Mouse (Mus musculus): ENCODE measurements around the gene Timm9. TPM values are rescaled to one million over a fixed set of nuclear protein-coding genes. Genes with fewer than 3 reads are reported as not detected.

Gene Timm9
- 46.2 and 58.0 TPM in 2 replicates for total RNA-seq (2014; rRNA removed)
- 147 TPM in 2 replicates for polyA plus RNA-seq (2015; fragmentation: Nextera tagmentation; extraction: Ambion mirVana)

GRCm38 (mm10) chr12:71136130-71136973 lies at the start of gene Timm9, which contains the start of gene 2700049A03Rik:
Timm9 (minus strand) TSS chr12:71136684.
2700049A03Rik (plus strand) TSS chr12:71136848.
- Histone ChIP-seq H3K4me2 (ENCODE audit: low read depth, low read length) (peak within 1 kb of the TSS; percentile 83), H3K4me3 (ENCODE audit: low read length) (peak within 1 kb of the TSS; percentile 98), H3K27ac (peak within 1 kb of the TSS; percentile 86), H3K9me3 (ENCODE audit: low read length) (no peaks in the 10 kb centered on the region), H3K9ac (replicated peaks; ENCODE audit: low read length) (peak within 1 kb of the TSS; percentile 88), H3K27me3 (ENCODE audit: insufficient read depth, low read length) (no peaks in the 10 kb centered on the region), H3K4me1 (ENCODE audit: insufficient read depth, low read length) (0 out of 2 replicates have a peak, but pooled peaks cover 7% of the 10 kb centered on the region), H3K36me3 (ENCODE audit: insufficient read depth, low read length) (peaks cover 14% of the 10 kb centered on the region; the same call in 1 of the 2 replicates)
- DNase-seq (ENCODE audit: low spot score) (peak; percentile 88), ATAC-seq (peak; percentile 89)
- WGBS: 1% methylated on average over 52 of the region's 52 CpGs
- TF ChIP-seq CTCF (IDR thresholded peaks at IDR 0.05; ENCODE audit: low read depth): no peak; the same call in 1 of the 2 replicates

GRCm38 (mm10) chr12:71184396-71184795 lies 47.9 kb upstream of the Timm9 start:
- no peak for ATAC-seq
- no peak overlapping the region for H3K4me3 ChIP-seq (ENCODE audit: low read length)
- no peaks in the 10 kb centered on the region for H3K27me3 ChIP-seq (ENCODE audit: insufficient read depth, low read length)
- 94% methylated on average over 4 of the region's 4 CpGs for WGBS
- H3K9ac ChIP-seq (replicated peaks; ENCODE audit: low read length): no peak overlapping the region
- no peak overlapping the region for H3K27ac ChIP-seq
- H3K4me2 ChIP-seq (ENCODE audit: low read depth, low read length): no peak overlapping the region
- no peaks in the 10 kb centered on the region for H3K9me3 ChIP-seq (ENCODE audit: low read length)
- peaks cover 24% of the 10 kb centered on the region for H3K36me3 ChIP-seq (ENCODE audit: insufficient read depth, low read length)
- H3K4me1 ChIP-seq (ENCODE audit: insufficient read depth, low read length): no peaks in the 10 kb centered on the region
- TF ChIP-seq CTCF (IDR thresholded peaks at IDR 0.05; ENCODE audit: low read depth): no peak
- no peak for DNase-seq (ENCODE audit: low spot score)

GRCm38 (mm10) chr12:71183736-71184135 lies 47.3 kb upstream of the Timm9 start:
- no peak overlapping the region for H3K4me2 ChIP-seq (ENCODE audit: low read depth, low read length)
- TF ChIP-seq CTCF (IDR thresholded peaks at IDR 0.05; ENCODE audit: low read depth): no peak
- no peak overlapping the region for H3K9ac ChIP-seq (replicated peaks; ENCODE audit: low read length)
- H3K36me3 ChIP-seq (ENCODE audit: insufficient read depth, low read length): peaks cover 23% of the 10 kb centered on the region
- WGBS: 94% methylated on average over 3 of the region's 3 CpGs
- no peaks in the 10 kb centered on the region for H3K27me3 ChIP-seq (ENCODE audit: insufficient read depth, low read length)
- H3K4me3 ChIP-seq (ENCODE audit: low read length): no peak overlapping the region
- ATAC-seq: no peak
- H3K27ac ChIP-seq: no peak overlapping the region
- no peaks in the 10 kb centered on the region for H3K4me1 ChIP-seq (ENCODE audit: insufficient read depth, low read length)
- H3K9me3 ChIP-seq (ENCODE audit: low read length): no peaks in the 10 kb centered on the region
- DNase-seq (ENCODE audit: low spot score): no peak

- Histone ChIP-seq H3K4me3 (ENCODE audit: low read length) (no peak overlapping the region), H3K4me2 (ENCODE audit: low read depth, low read length) (no peak overlapping the region), H3K9ac (replicated peaks; ENCODE audit: low read length) (no peak overlapping the region), H3K36me3 (ENCODE audit: insufficient read depth, low read length) (peaks cover 23% of the 10 kb centered on the region; the same call in 1 of the 2 replicates), H3K27ac (no peak overlapping the region), H3K9me3 (ENCODE audit: low read length) (no peaks in the 10 kb centered on the region), H3K27me3 (ENCODE audit: insufficient read depth, low read length) (no peaks in the 10 kb centered on the region), H3K4me1 (ENCODE audit: insufficient read depth, low read length) (no peaks in the 10 kb centered on the region)
- DNase-seq (ENCODE audit: low spot score) (no peak), ATAC-seq (no peak)
- no peak for TF ChIP-seq CTCF (IDR thresholded peaks at IDR 0.05; ENCODE audit: low read depth)
- 94% methylated on average over 1 of the region's 1 CpGs for WGBS
These were observed 33.4 kb upstream of the Timm9 start for GRCm38 (mm10) chr12:71169911-71170310.

- Histone ChIP-seq H3K36me3 (ENCODE audit: insufficient read depth, low read length) (peaks cover 20% of the 10 kb centered on the region), H3K9me3 (ENCODE audit: low read length) (no peaks in the 10 kb centered on the region), H3K9ac (replicated peaks; ENCODE audit: low read length) (no peak overlapping the region), H3K27ac (no peak overlapping the region), H3K27me3 (ENCODE audit: insufficient read depth, low read length) (no peaks in the 10 kb centered on the region), H3K4me2 (ENCODE audit: low read depth, low read length) (no peak overlapping the region), H3K4me1 (ENCODE audit: insufficient read depth, low read length) (no peaks in the 10 kb centered on the region), H3K4me3 (ENCODE audit: low read length) (no peak overlapping the region)
- no peak for DNase-seq (ENCODE audit: low spot score)
- ATAC-seq: no peak
- TF ChIP-seq CTCF (IDR thresholded peaks at IDR 0.05; ENCODE audit: low read depth): no peak
- WGBS: 94% methylated on average over 9 of the region's 9 CpGs
These were observed 27.9 kb upstream of the Timm9 start for GRCm38 (mm10) chr12:71164410-71164809.

- Histone ChIP-seq H3K9me3 (ENCODE audit: low read length) (no peaks in the 10 kb centered on the region), H3K4me3 (ENCODE audit: low read length) (no peak overlapping the region), H3K36me3 (ENCODE audit: insufficient read depth, low read length) (peaks cover 34% of the 10 kb centered on the region), H3K4me1 (ENCODE audit: insufficient read depth, low read length) (no peaks in the 10 kb centered on the region), H3K27ac (no peak overlapping the region), H3K9ac (replicated peaks; ENCODE audit: low read length) (no peak overlapping the region), H3K4me2 (ENCODE audit: low read depth, low read length) (no peak overlapping the region), H3K27me3 (ENCODE audit: insufficient read depth, low read length) (no peaks in the 10 kb centered on the region)
- no peak for ATAC-seq
- WGBS: 82% methylated on average over 6 of the region's 6 CpGs
- no peak for TF ChIP-seq CTCF (IDR thresholded peaks at IDR 0.05; ENCODE audit: low read depth)
- DNase-seq (ENCODE audit: low spot score): no peak
These were observed 21.5 kb upstream of the Timm9 start for GRCm38 (mm10) chr12:71157974-71158373.

- ATAC-seq: no peak
- Histone ChIP-seq H3K36me3 (ENCODE audit: insufficient read depth, low read length) (peaks cover 46% of the 10 kb centered on the region), H3K27ac (no peak overlapping the region), H3K4me1 (ENCODE audit: insufficient read depth, low read length) (no peaks in the 10 kb centered on the region), H3K9me3 (ENCODE audit: low read length) (no peaks in the 10 kb centered on the region), H3K4me2 (ENCODE audit: low read depth, low read length) (no peak overlapping the region), H3K9ac (replicated peaks; ENCODE audit: low read length) (no peak overlapping the region), H3K27me3 (ENCODE audit: insufficient read depth, low read length) (no peaks in the 10 kb centered on the region), H3K4me3 (ENCODE audit: low read length) (no peak overlapping the region)
- no peak for DNase-seq (ENCODE audit: low spot score)
- no peak for TF ChIP-seq CTCF (IDR thresholded peaks at IDR 0.05; ENCODE audit: low read depth)
- 97% methylated on average over 6 of the region's 6 CpGs for WGBS
These were observed 18.5 kb upstream of the Timm9 start for GRCm38 (mm10) chr12:71154979-71155378.
